Mouse (Mus musculus): ENCODE data around the gene Stip1.

The Stip1 gene

GRCm38 (mm10) chr19:6985951-6986708 lies 53.6 kb downstream of the Stip1 start:
- no peak for DNase-seq (ENCODE audit: extremely low spot score, low spot score)

GRCm38 (mm10) chr19:6985300-6985699 lies 54.5 kb downstream of the Stip1 start:
- no peak for DNase-seq (ENCODE audit: extremely low spot score, low spot score)

GRCm38 (mm10) chr19:6983621-6984020 lies 56.1 kb downstream of the Stip1 start:
- no peak for DNase-seq (ENCODE audit: extremely low spot score, low spot score)

- DNase-seq (ENCODE audit: extremely low spot score, low spot score) = no peak
Observed at GRCm38 (mm10) chr19:6981465-6981864, 58.3 kb downstream of the Stip1 start.

GRCm38 (mm10) chr19:6980381-6981093 lies 59.2 kb downstream of the Stip1 start, which contains the start of gene Fkbp2:
TSS of gene Fkbp2 (minus strand) at chr19:6980501.
- DNase-seq (ENCODE audit: extremely low spot score, low spot score) = peak; percentile 99

DNA sequence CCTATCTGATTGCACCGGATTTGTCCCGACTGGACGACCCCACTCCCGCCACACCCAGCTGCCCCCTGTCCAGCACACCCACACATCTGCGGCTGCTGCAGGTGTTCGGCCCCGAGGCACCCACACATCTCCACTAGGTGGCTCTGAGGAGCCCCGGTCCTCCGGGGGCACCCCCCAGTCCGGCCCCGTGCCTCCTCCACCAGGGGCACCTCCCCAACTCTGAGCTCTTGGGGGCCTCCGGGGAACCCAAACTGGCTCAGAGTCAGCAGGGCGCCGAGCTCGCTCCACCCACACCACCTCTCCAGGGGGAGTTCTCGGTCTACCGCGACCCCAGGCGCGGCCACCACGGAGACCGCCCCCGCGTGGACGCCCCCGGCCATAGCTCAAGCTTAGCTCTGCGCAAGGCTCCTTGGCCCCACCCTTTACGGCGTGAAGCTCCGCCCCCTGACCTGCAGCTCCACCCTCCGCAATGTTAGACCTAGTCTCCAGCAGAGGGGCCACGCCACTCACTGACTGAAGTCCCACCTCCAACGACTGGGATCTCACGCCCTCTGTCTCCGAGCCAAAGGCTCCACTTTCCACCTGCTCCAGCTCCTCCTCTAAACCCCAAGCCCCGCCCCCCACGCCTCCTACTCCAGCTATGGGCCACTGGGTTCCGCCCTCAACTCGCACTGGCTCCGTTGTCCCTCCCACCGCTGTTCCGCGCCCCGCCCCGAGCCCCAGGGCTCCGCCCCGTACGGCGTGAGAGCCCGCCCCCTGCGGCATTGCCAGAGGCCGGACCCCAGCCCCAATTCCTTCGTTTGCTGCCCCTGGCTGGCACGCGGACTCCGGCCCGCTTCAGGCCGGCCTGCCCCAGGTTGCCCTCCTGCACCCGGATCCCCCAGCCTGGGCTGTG lies 60.0 kb downstream of the Stip1 start:
- peak; percentile 100 for DNase-seq (ENCODE audit: extremely low spot score, low spot score)

GRCm38 (mm10) chr19:6979001-6979479 lies 60.7 kb downstream of the Stip1 start:
- peak; percentile 50 for DNase-seq (ENCODE audit: extremely low spot score, low spot score)

DNA sequence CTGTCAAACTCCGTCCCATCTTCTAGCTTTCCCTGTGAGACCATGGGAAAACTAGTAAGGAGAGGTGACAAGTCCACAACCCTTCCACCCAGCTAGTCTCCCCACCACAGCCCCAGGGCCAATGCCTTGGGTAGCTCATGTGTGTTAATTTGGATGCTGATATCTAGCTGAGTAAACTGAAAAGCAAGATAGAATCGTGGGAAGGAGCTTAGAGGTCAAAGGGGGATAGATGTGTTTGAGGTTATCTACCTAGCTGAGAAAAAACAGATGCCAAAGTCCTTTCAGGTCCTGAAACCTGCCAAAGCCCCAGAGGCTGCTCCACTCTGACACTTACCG lies 61.2 kb downstream of the Stip1 start:
- no peak for DNase-seq (ENCODE audit: extremely low spot score, low spot score)

DNA sequence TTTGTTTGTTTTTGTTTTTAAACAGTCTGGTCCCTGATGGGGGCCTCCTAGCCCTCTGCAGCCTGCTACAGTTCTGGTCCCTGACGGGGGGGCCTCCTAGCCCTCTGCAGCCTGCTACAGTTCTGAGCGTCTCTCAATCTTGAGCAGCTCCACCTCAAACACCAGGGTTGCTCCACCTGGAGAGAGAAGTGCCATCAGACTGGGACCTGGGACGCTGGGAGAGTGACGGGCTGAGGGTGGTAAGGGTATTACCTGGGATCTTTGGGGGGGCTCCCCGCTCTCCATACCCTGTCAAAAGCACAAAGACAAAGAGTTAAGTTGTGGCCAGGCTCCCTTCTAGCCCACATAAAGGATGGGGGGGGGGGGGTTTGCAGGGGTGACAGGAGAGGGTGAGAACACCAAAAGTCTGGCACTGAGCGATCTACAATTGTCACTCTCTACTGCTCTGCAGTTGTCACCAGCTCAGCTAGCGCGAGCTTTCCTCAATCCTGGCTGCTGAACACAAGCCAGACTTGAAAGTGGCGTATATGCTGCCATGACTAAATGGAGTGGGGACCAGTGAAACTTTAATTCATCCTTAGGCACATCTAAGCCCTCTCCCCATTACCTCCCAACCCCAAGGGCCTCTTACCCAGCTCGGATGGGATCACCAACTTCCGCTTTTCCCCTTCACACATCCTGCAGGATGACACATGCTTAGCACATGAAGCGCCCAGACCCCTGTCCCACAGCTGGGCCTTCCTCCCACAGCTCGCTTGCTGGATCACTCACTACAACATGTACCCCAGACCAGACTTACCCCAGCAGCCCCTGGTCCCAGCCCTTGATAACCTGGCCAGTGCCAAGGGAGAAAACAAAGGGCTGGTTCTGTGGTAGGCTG lies 61.8 kb downstream of the Stip1 start:
- DNase-seq (ENCODE audit: extremely low spot score, low spot score) = no peak

DNA sequence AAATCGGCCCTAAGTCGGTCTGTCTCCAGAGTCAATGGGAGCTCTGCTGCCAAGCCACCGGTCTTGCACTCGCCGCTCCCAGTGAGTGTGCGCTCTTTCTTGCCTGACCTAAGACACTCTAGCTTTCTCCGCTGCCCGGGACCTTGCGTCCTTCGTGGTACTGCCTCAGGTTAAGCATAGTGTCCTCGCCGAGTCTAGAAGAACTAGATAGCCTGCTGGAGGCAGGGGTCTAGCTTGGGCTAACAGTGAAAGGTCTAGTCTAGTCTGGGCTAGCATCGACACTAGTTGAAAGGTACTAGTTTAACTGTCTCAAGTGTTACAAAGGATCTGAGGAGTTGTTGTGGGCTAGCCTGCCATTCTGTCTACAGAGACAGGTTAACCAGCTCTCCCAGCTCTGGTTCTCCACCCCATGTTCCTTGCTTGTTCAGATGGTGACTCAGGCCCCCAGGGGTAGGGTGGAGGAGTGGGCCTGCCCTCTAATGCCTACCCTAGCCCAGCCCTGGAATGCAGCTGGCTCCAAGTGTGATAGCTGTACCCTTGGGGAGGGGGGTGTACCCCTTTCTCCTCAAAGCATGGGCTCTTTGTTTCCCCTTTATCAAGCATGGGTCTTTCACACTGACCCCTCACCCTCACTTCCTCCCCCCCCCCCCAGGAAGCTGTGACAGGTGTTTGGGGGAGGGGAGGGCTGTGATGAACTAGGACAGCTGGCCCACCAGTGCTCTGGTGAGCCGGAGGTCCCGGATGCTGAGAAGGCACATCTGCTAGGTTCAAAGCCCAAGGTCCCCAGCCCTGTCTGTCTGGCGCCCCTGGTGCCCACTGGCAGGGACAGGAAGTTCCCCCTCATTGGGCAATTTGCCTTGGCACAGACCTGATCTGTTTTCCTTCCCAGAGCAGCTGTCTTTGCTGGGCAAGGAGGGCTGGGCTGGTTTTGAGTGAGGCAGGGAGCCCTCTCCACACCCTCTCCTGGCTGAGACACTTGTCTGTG lies 63.9 kb downstream of the Stip1 start, which contains the start of gene Plcb3:
Gene Plcb3 (minus strand): TSS at position 934 of the 985 bp plus-strand sequence.
- peak; percentile 81 for DNase-seq (ENCODE audit: extremely low spot score, low spot score)

DNA sequence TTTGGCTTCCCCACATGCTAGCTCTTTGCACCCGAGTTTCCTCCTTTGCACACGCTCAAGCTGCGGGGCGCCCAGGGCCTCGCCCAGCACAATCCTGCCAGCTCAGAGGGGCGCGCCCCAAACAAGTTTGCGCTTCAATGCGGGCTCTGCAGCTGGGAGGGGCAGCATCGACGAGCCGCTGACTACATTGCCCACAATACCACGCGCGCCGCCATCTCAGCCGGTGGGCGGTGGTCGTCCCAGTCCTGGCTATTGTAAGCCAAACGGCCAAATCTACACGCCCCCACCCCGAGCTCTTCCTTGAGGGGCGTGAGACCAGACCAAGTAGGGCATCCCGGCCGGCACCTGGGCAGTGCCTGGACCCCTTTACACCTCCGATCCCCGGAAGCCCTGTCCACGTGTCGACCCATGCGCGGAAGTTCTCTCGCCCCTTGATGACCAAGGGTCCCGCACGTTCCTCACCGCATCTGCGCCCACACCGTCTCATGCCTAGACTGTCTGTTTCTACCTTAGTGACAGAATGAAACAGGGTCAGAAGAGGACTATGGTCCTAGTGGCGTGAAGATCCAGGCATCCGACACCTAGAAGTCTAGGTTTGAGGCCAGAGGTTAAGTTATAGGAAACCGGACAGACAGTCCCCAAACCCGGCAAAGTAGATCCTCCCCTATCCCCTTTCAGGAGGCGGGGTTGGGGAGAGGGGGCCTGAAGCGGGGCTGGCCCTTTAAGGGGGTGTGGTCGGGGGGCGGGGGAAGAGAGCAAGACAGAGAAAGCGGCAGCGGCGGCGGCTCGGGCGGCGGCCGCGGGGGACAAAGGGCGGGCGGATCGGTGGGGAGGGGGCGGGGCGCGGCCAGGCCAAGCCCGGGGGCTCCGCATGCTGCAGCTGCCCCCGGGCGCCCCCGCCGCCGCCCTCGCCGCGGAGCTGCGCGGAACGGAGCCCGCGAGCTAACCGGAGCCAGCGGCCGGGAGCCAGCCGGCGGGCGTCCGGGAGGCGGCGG lies 65.3 kb downstream of the Stip1 start, which contains the start of gene Ppp1r14b:
Gene Ppp1r14b (plus strand): TSS at position 758 of the 995 bp plus-strand sequence.
- DNase-seq (ENCODE audit: extremely low spot score, low spot score) = peak; percentile 91

- no peak for DNase-seq (ENCODE audit: extremely low spot score, low spot score)
Observed at GRCm38 (mm10) chr19:6973581-6974190, 66.1 kb downstream of the Stip1 start.

- DNase-seq (ENCODE audit: extremely low spot score, low spot score) = no peak
Observed at GRCm38 (mm10) chr19:6972247-6972917, 67.4 kb downstream of the Stip1 start.

DNA sequence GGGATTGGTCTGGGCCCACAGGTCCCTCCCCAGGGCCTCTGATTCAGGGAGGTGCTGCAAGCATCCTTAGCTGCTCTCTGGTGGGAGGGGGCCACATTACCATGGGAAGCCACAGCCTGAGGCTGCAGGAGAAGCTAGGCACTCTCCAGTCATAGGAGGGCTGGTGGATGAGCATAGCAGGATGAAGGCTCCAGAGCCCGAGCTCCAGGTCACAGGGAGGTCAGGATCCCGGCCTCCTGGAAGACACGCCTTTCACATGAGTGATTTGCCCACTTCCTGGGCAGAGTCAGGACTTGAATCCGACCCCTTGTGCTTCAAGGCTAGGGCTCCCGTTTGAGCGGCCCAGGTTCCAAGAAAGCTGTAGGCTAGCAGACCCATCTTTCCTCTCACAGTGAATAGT lies 68.1 kb downstream of the Stip1 start:
- no peak for DNase-seq (ENCODE audit: extremely low spot score, low spot score)

Data from neural tube, embryonic 10.5 days (tissue).